Mouse (Mus musculus): ENCODE measurements around the gene Slc25a5. TPM values are rescaled to one million over a fixed set of nuclear protein-coding genes. Genes with fewer than 3 reads are reported as not detected.

Gene Slc25a5
- polyA plus RNA-seq, 1 experiment from 2014 or later = 783 TPM

GRCm38 (mm10) chrX:36804196-36804595 lies 8.7 kb downstream of the Slc25a5 start:
- H3K4me2 ChIP-seq = no peak overlapping the region
- no peak overlapping the region for H3K9ac ChIP-seq
- no peak for ATAC-seq (replicated peaks; ENCODE audit: low FRiP score)
- H3K27me3 ChIP-seq = no peaks in the 10 kb centered on the region
- no peak overlapping the region for H3K4me3 ChIP-seq (replicated peaks)
- 0 out of 2 replicates have a peak, but pooled peaks cover 3% of the 10 kb centered on the region for H3K4me1 ChIP-seq
- no peaks in the 10 kb centered on the region for H3K9me3 ChIP-seq (replicated peaks)
- no peaks in the 10 kb centered on the region for H3K36me3 ChIP-seq
- no peak overlapping the region for H3K27ac ChIP-seq
- WGBS = 53% methylated on average over 5 of the region's 5 CpGs

- H3K4me2 ChIP-seq = no peak overlapping the region
- 57% methylated on average over 5 of the region's 5 CpGs for WGBS
- no peaks in the 10 kb centered on the region for H3K36me3 ChIP-seq
- H3K4me3 ChIP-seq (replicated peaks) = no peak overlapping the region
- no peak overlapping the region for H3K27ac ChIP-seq
- no peaks in the 10 kb centered on the region for H3K9me3 ChIP-seq (replicated peaks)
- no peak for ATAC-seq (replicated peaks; ENCODE audit: low FRiP score)
- H3K4me1 ChIP-seq = 0 out of 2 replicates have a peak, but pooled peaks cover 3% of the 10 kb centered on the region
- no peak overlapping the region for H3K9ac ChIP-seq
- no peaks in the 10 kb centered on the region for H3K27me3 ChIP-seq
Observed at GRCm38 (mm10) chrX:36805466-36806235, 10.2 kb downstream of the Slc25a5 start.

- peak; percentile 93 for ATAC-seq (replicated peaks; ENCODE audit: low FRiP score)
- H3K27ac ChIP-seq = peak overlapping the region; percentile 80
- H3K9ac ChIP-seq = peak overlapping the region; percentile 34; the same call in 1 of the 2 replicates
- no peaks in the 10 kb centered on the region for H3K27me3 ChIP-seq
- 20% methylated on average over 44 of the region's 45 CpGs for WGBS
- H3K4me2 ChIP-seq = peak overlapping the region; percentile 55
- no peaks in the 10 kb centered on the region for H3K36me3 ChIP-seq
- H3K4me3 ChIP-seq (replicated peaks) = peak overlapping the region; percentile 38
- 0 out of 2 replicates have a peak, but pooled peaks cover 3% of the 10 kb centered on the region for H3K4me1 ChIP-seq
- H3K9me3 ChIP-seq (replicated peaks) = no peaks in the 10 kb centered on the region
Observed at GRCm38 (mm10) chrX:36807360-36808317, 12.2 kb downstream of the Slc25a5 start.

- ATAC-seq (replicated peaks; ENCODE audit: low FRiP score) = peak; percentile 16; the same call in 1 of the 2 replicates
- H3K4me2 ChIP-seq = peak overlapping the region; percentile 55
- WGBS = 63% methylated on average over 6 of the region's 6 CpGs
- no peaks in the 10 kb centered on the region for H3K36me3 ChIP-seq
- H3K27me3 ChIP-seq = no peaks in the 10 kb centered on the region
- peak overlapping the region; percentile 80; the same call in 1 of the 2 replicates for H3K27ac ChIP-seq
- peak overlapping the region; percentile 38 for H3K4me3 ChIP-seq (replicated peaks)
- H3K9me3 ChIP-seq (replicated peaks) = no peaks in the 10 kb centered on the region
- no peak overlapping the region for H3K9ac ChIP-seq
- 0 out of 2 replicates have a peak, but pooled peaks cover 3% of the 10 kb centered on the region for H3K4me1 ChIP-seq
Observed at GRCm38 (mm10) chrX:36808318-36808683, 12.8 kb downstream of the Slc25a5 start.

GRCm38 (mm10) chrX:36811377-36811776 lies 15.9 kb downstream of the Slc25a5 start:
- Histone ChIP-seq H3K9ac (no peak overlapping the region), H3K36me3 (no peaks in the 10 kb centered on the region), H3K9me3 (replicated peaks) (no peaks in the 10 kb centered on the region), H3K27ac (no peak overlapping the region), H3K4me3 (replicated peaks) (no peak overlapping the region), H3K4me1 (peaks cover 11% of the 10 kb centered on the region), H3K4me2 (no peak overlapping the region), H3K27me3 (no peaks in the 10 kb centered on the region)
- 41% methylated on average over 5 of the region's 5 CpGs for WGBS
- no peak for ATAC-seq (replicated peaks; ENCODE audit: low FRiP score)

GRCm38 (mm10) chrX:36814161-36814836 lies 18.8 kb downstream of the Slc25a5 start:
- H3K4me2 ChIP-seq = no peak overlapping the region
- 53% methylated on average over 8 of the region's 8 CpGs for WGBS
- ATAC-seq (replicated peaks; ENCODE audit: low FRiP score) = no peak

GRCm38 (mm10) chrX:36815022-36815421 lies 19.6 kb downstream of the Slc25a5 start:
- WGBS = 69% methylated on average over 4 of the region's 4 CpGs
- Histone ChIP-seq H3K27ac (peak overlapping the region; percentile 72), H3K4me1 (peaks cover 13% of the 10 kb centered on the region), H3K27me3 (no peaks in the 10 kb centered on the region), H3K9me3 (replicated peaks) (no peaks in the 10 kb centered on the region), H3K9ac (no peak overlapping the region), H3K4me2 (no peak overlapping the region), H3K4me3 (replicated peaks) (no peak overlapping the region), H3K36me3 (no peaks in the 10 kb centered on the region)
- ATAC-seq (replicated peaks; ENCODE audit: low FRiP score) = no peak

More at GRCm38 (mm10) chrX:36814161-36814836, 18.8 kb downstream of the Slc25a5 start:
- no peaks in the 10 kb centered on the region for H3K27me3 ChIP-seq
- peaks cover 13% of the 10 kb centered on the region for H3K4me1 ChIP-seq
- no peaks in the 10 kb centered on the region for H3K36me3 ChIP-seq
- no peak overlapping the region for H3K4me3 ChIP-seq (replicated peaks)
- peak overlapping the region; percentile 72 for H3K27ac ChIP-seq
- H3K9ac ChIP-seq = no peak overlapping the region
- no peaks in the 10 kb centered on the region for H3K9me3 ChIP-seq (replicated peaks)

- no peaks in the 10 kb centered on the region for H3K36me3 ChIP-seq
- H3K4me1 ChIP-seq = peaks cover 13% of the 10 kb centered on the region
- H3K27ac ChIP-seq = peak overlapping the region; percentile 72; the same call in 1 of the 2 replicates
- H3K4me2 ChIP-seq = no peak overlapping the region
- WGBS = 70% methylated on average over 4 of the region's 4 CpGs
- ATAC-seq (replicated peaks; ENCODE audit: low FRiP score) = no peak
- H3K4me3 ChIP-seq (replicated peaks) = no peak overlapping the region
- no peak overlapping the region for H3K9ac ChIP-seq
- no peaks in the 10 kb centered on the region for H3K9me3 ChIP-seq (replicated peaks)
- H3K27me3 ChIP-seq = no peaks in the 10 kb centered on the region
Observed at GRCm38 (mm10) chrX:36815439-36815838, 20.0 kb downstream of the Slc25a5 start.

GRCm38 (mm10) chrX:36816368-36816899 lies 21.0 kb downstream of the Slc25a5 start:
- H3K4me3 ChIP-seq (replicated peaks) = no peak overlapping the region
- no peaks in the 10 kb centered on the region for H3K9me3 ChIP-seq (replicated peaks)
- H3K9ac ChIP-seq = no peak overlapping the region
- no peaks in the 10 kb centered on the region for H3K27me3 ChIP-seq
- ATAC-seq (replicated peaks; ENCODE audit: low FRiP score) = peak; percentile 38
- peaks cover 13% of the 10 kb centered on the region for H3K4me1 ChIP-seq
- no peaks in the 10 kb centered on the region for H3K36me3 ChIP-seq
- 29% methylated on average over 8 of the region's 8 CpGs for WGBS
- peak overlapping the region; percentile 87 for H3K27ac ChIP-seq
- peak overlapping the region; percentile 48 for H3K4me2 ChIP-seq

- peak; percentile 87 for ATAC-seq (replicated peaks; ENCODE audit: low FRiP score)
- H3K36me3 ChIP-seq = no peaks in the 10 kb centered on the region
- H3K4me2 ChIP-seq = peak overlapping the region; percentile 48
- H3K9ac ChIP-seq = no peak overlapping the region
- WGBS = 5% methylated on average over 10 of the region's 10 CpGs
- H3K9me3 ChIP-seq (replicated peaks) = no peaks in the 10 kb centered on the region
- H3K4me3 ChIP-seq (replicated peaks) = peak overlapping the region; percentile 18
- H3K4me1 ChIP-seq = peaks cover 13% of the 10 kb centered on the region
- no peaks in the 10 kb centered on the region for H3K27me3 ChIP-seq
- H3K27ac ChIP-seq = peak overlapping the region; percentile 87
Observed at GRCm38 (mm10) chrX:36816953-36817441, 21.5 kb downstream of the Slc25a5 start.

GRCm38 (mm10) chrX:36819575-36819974 lies 24.1 kb downstream of the Slc25a5 start:
- H3K4me3 ChIP-seq (replicated peaks) = no peak overlapping the region
- no peaks in the 10 kb centered on the region for H3K36me3 ChIP-seq
- H3K27me3 ChIP-seq = no peaks in the 10 kb centered on the region
- H3K4me2 ChIP-seq = no peak overlapping the region
- H3K9me3 ChIP-seq (replicated peaks) = no peaks in the 10 kb centered on the region
- no peak overlapping the region for H3K27ac ChIP-seq
- H3K4me1 ChIP-seq = peaks cover 9% of the 10 kb centered on the region; the same call in 1 of the 2 replicates
- no peak overlapping the region for H3K9ac ChIP-seq
- WGBS = 66% methylated on average over 4 of the region's 4 CpGs
- no peak for ATAC-seq (replicated peaks; ENCODE audit: low FRiP score)
